Mouse (Mus musculus) G1E (cell line): ENCODE measurements at regions not wholly inside any gene's neighbourhood (a gene's known extent, or its start where the extent isn't known, plus 50 kb on each side); places are given as distances from the start of the nearest gene placed in this dataset.

ENCODE experiments used
- CTCF ChIP-seq: IDR thresholded peaks from 2 replicates; pipeline ENCODE4 v1.5.1; 2012; ENCODE audit warnings: low read depth, low read length, inconsistent platforms, mixed read lengths
- GATA1 ChIP-seq: IDR thresholded peaks from 2 replicates; pipeline ENCODE4 v1.6.1; 2012; ENCODE audit warnings: borderline replicate concordance, low read length, inconsistent platforms, mixed read lengths
- GATA2 ChIP-seq: IDR thresholded peaks from 2 replicates; pipeline ENCODE4 v1.6.1; 2012; ENCODE audit warnings: low read depth, low read length, inconsistent platforms, borderline replicate concordance
- POLR2AphosphoS5 ChIP-seq: IDR thresholded peaks from 2 replicates; pipeline ENCODE4 v1.6.1; 2012; ENCODE audit warnings: low read depth, low read length, inconsistent platforms; ENCODE audit not compliant: insufficient replicate concordance

DNA sequence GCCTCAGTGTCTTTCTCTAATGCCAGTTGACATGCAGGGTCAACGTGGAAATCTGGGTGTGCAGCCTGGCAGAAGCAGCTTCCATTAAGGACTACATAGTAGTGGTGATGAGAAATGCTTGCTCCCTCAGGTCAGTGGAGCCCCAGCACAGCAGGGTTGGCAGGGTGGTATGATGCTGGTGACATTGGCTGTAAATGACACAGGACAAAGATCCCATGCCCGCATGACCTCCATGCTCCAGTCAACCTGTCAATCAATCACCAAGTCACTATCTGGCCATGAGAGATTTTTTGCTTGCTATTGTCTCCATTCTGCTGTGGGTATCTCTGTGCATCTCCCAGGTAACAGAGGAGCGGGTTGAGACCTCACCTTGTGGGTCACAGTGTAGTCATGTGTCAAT lies 146.2 kb upstream of the A530016L24Rik start:
- TF ChIP-seq CTCF (no peak), GATA1 (no peak), GATA2 (no peak), POLR2AphosphoS5 (no peak)
